Mouse (Mus musculus): ENCODE data around the gene Tceanc2. TPM values are rescaled to one million over a fixed set of nuclear protein-coding genes. Genes with fewer than 3 reads are reported as not detected.

Tceanc2 gene
- polyA plus RNA-seq (2014; fragmentation: Nextera tagmentation; extraction: Ambion mirVana): 15.0 and 18.7 TPM in 2 replicates

- no peaks in the 10 kb centered on the region for H3K9me3 ChIP-seq (ENCODE audit: control insufficient read depth, low read length)
- H3K27me3 ChIP-seq (ENCODE audit: control insufficient read depth, insufficient read depth, low read length): no peaks in the 10 kb centered on the region
- peaks cover 10% of the 10 kb centered on the region for H3K36me3 ChIP-seq (ENCODE audit: control insufficient read depth, insufficient read depth, low read length)
- peak; percentile 29 for ATAC-seq (ENCODE audit: low FRiP score, low TSS enrichment)
- peak within 1 kb of the TSS; percentile 91 for H3K9ac ChIP-seq (replicated peaks; ENCODE audit: low read length)
- H3K4me1 ChIP-seq (ENCODE audit: control insufficient read depth, insufficient read depth, low read length): peaks cover 17% of the 10 kb centered on the region
- WGBS: under 1% methylated on average over 47 of the region's 47 CpGs
- peak; percentile 62 for DNase-seq
- peak within 1 kb of the TSS; percentile 98 for H3K4me3 ChIP-seq (replicated peaks; ENCODE audit: low read depth, low read length)
- peak within 1 kb of the TSS; percentile 96 for H3K27ac ChIP-seq (replicated peaks; ENCODE audit: low read depth, low read length)
- peak within 1 kb of the TSS; percentile 83 for H3K4me2 ChIP-seq (ENCODE audit: low read length)
Measured at GRCm38 (mm10) chr4:107178830-107179490, at the start of gene Tceanc2. Gene Tceanc2 (minus strand): TSS chr4:107179116.

GRCm38 (mm10) chr4:107226313-107226712 is 47.4 kb upstream of the Tceanc2 start:
- H3K27ac ChIP-seq (replicated peaks; ENCODE audit: low read depth, low read length): no peak overlapping the region
- WGBS: 92% methylated on average over 2 of the region's 2 CpGs
- H3K36me3 ChIP-seq (ENCODE audit: control insufficient read depth, insufficient read depth, low read length): peaks cover 5% of the 10 kb centered on the region
- no peaks in the 10 kb centered on the region for H3K9me3 ChIP-seq (ENCODE audit: control insufficient read depth, low read length)
- H3K4me1 ChIP-seq (ENCODE audit: control insufficient read depth, insufficient read depth, low read length): no peaks in the 10 kb centered on the region
- no peak overlapping the region for H3K4me2 ChIP-seq (ENCODE audit: low read length)
- ATAC-seq (ENCODE audit: low FRiP score, low TSS enrichment) (no peak), DNase-seq (no peak)
- no peaks in the 10 kb centered on the region for H3K27me3 ChIP-seq (ENCODE audit: control insufficient read depth, insufficient read depth, low read length)
- no peak overlapping the region for H3K4me3 ChIP-seq (replicated peaks; ENCODE audit: low read depth, low read length)
- no peak overlapping the region for H3K9ac ChIP-seq (replicated peaks; ENCODE audit: low read length)

- H3K4me2 ChIP-seq (ENCODE audit: low read length): no peak overlapping the region
- ATAC-seq (ENCODE audit: low FRiP score, low TSS enrichment) (no peak), DNase-seq (no peak)
- no peak overlapping the region for H3K27ac ChIP-seq (replicated peaks; ENCODE audit: low read depth, low read length)
- no peak overlapping the region for H3K4me3 ChIP-seq (replicated peaks; ENCODE audit: low read depth, low read length)
- no peaks in the 10 kb centered on the region for H3K36me3 ChIP-seq (ENCODE audit: control insufficient read depth, insufficient read depth, low read length)
- H3K27me3 ChIP-seq (ENCODE audit: control insufficient read depth, insufficient read depth, low read length): no peaks in the 10 kb centered on the region
- H3K9me3 ChIP-seq (ENCODE audit: control insufficient read depth, low read length): no peaks in the 10 kb centered on the region
- no peak overlapping the region for H3K9ac ChIP-seq (replicated peaks; ENCODE audit: low read length)
- H3K4me1 ChIP-seq (ENCODE audit: control insufficient read depth, insufficient read depth, low read length): no peaks in the 10 kb centered on the region
- WGBS: 86% methylated on average over 11 of the region's 11 CpGs
Measured at GRCm38 (mm10) chr4:107223225-107224204, 44.6 kb upstream of the Tceanc2 start.

- DNase-seq (no peak), ATAC-seq (ENCODE audit: low FRiP score, low TSS enrichment) (no peak)
- 91% methylated on average over 5 of the region's 5 CpGs for WGBS
- H3K27me3 ChIP-seq (ENCODE audit: control insufficient read depth, insufficient read depth, low read length): no peaks in the 10 kb centered on the region
- H3K27ac ChIP-seq (replicated peaks; ENCODE audit: low read depth, low read length): no peak overlapping the region
- no peaks in the 10 kb centered on the region for H3K4me1 ChIP-seq (ENCODE audit: control insufficient read depth, insufficient read depth, low read length)
- H3K9me3 ChIP-seq (ENCODE audit: control insufficient read depth, low read length): no peaks in the 10 kb centered on the region
- no peak overlapping the region for H3K4me2 ChIP-seq (ENCODE audit: low read length)
- H3K9ac ChIP-seq (replicated peaks; ENCODE audit: low read length): no peak overlapping the region
- no peak overlapping the region for H3K4me3 ChIP-seq (replicated peaks; ENCODE audit: low read depth, low read length)
- H3K36me3 ChIP-seq (ENCODE audit: control insufficient read depth, insufficient read depth, low read length): no peaks in the 10 kb centered on the region
Measured at GRCm38 (mm10) chr4:107221524-107221923, 42.6 kb upstream of the Tceanc2 start.

GRCm38 (mm10) chr4:107217574-107217973 is 38.7 kb upstream of the Tceanc2 start:
- no peaks in the 10 kb centered on the region for H3K9me3 ChIP-seq (ENCODE audit: control insufficient read depth, low read length)

GRCm38 (mm10) chr4:107213279-107214011 is 34.5 kb upstream of the Tceanc2 start:
- no peaks in the 10 kb centered on the region for H3K9me3 ChIP-seq (ENCODE audit: control insufficient read depth, low read length)
- no peak overlapping the region for H3K4me3 ChIP-seq (replicated peaks; ENCODE audit: low read depth, low read length)
- H3K27ac ChIP-seq (replicated peaks; ENCODE audit: low read depth, low read length): no peak overlapping the region
- H3K36me3 ChIP-seq (ENCODE audit: control insufficient read depth, insufficient read depth, low read length): peaks cover 8% of the 10 kb centered on the region; the same call in 1 of the 2 replicates
- no peaks in the 10 kb centered on the region for H3K27me3 ChIP-seq (ENCODE audit: control insufficient read depth, insufficient read depth, low read length)
- no peaks in the 10 kb centered on the region for H3K4me1 ChIP-seq (ENCODE audit: control insufficient read depth, insufficient read depth, low read length)
- ATAC-seq (ENCODE audit: low FRiP score, low TSS enrichment): no peak
- WGBS: 85% methylated on average over 12 of the region's 12 CpGs
- no peak for DNase-seq
- H3K4me2 ChIP-seq (ENCODE audit: low read length): no peak overlapping the region
- no peak overlapping the region for H3K9ac ChIP-seq (replicated peaks; ENCODE audit: low read length)

More at GRCm38 (mm10) chr4:107217574-107217973, 38.7 kb upstream of the Tceanc2 start:
- Histone ChIP-seq H3K4me3 (replicated peaks; ENCODE audit: low read depth, low read length) (no peak overlapping the region), H3K36me3 (ENCODE audit: control insufficient read depth, insufficient read depth, low read length) (no peaks in the 10 kb centered on the region), H3K4me2 (ENCODE audit: low read length) (no peak overlapping the region), H3K9ac (replicated peaks; ENCODE audit: low read length) (no peak overlapping the region), H3K27me3 (ENCODE audit: control insufficient read depth, insufficient read depth, low read length) (no peaks in the 10 kb centered on the region), H3K27ac (replicated peaks; ENCODE audit: low read depth, low read length) (no peak overlapping the region), H3K4me1 (ENCODE audit: control insufficient read depth, insufficient read depth, low read length) (no peaks in the 10 kb centered on the region)
- ATAC-seq (ENCODE audit: low FRiP score, low TSS enrichment): no peak
- WGBS: 88% methylated on average over 9 of the region's 9 CpGs
- no peak for DNase-seq

- Histone ChIP-seq H3K9ac (replicated peaks; ENCODE audit: low read length) (no peak overlapping the region), H3K4me3 (replicated peaks; ENCODE audit: low read depth, low read length) (no peak overlapping the region), H3K4me1 (ENCODE audit: control insufficient read depth, insufficient read depth, low read length) (no peaks in the 10 kb centered on the region), H3K36me3 (ENCODE audit: control insufficient read depth, insufficient read depth, low read length) (peaks cover 15% of the 10 kb centered on the region), H3K27ac (replicated peaks; ENCODE audit: low read depth, low read length) (no peak overlapping the region), H3K9me3 (ENCODE audit: control insufficient read depth, low read length) (no peaks in the 10 kb centered on the region), H3K4me2 (ENCODE audit: low read length) (no peak overlapping the region), H3K27me3 (ENCODE audit: control insufficient read depth, insufficient read depth, low read length) (no peaks in the 10 kb centered on the region)
- 85% methylated on average over 5 of the region's 5 CpGs for WGBS
- DNase-seq: no peak
- ATAC-seq (ENCODE audit: low FRiP score, low TSS enrichment): no peak
Measured at GRCm38 (mm10) chr4:107211936-107212335, 33.0 kb upstream of the Tceanc2 start.

- Histone ChIP-seq H3K4me1 (ENCODE audit: control insufficient read depth, insufficient read depth, low read length) (no peaks in the 10 kb centered on the region), H3K4me2 (ENCODE audit: low read length) (no peak overlapping the region), H3K36me3 (ENCODE audit: control insufficient read depth, insufficient read depth, low read length) (peaks cover 18% of the 10 kb centered on the region), H3K27ac (replicated peaks; ENCODE audit: low read depth, low read length) (no peak overlapping the region), H3K9me3 (ENCODE audit: control insufficient read depth, low read length) (no peaks in the 10 kb centered on the region), H3K4me3 (replicated peaks; ENCODE audit: low read depth, low read length) (no peak overlapping the region), H3K27me3 (ENCODE audit: control insufficient read depth, insufficient read depth, low read length) (no peaks in the 10 kb centered on the region), H3K9ac (replicated peaks; ENCODE audit: low read length) (no peak overlapping the region)
- ATAC-seq (ENCODE audit: low FRiP score, low TSS enrichment): no peak
- WGBS: 83% methylated on average over 4 of the region's 4 CpGs
- DNase-seq: no peak
Measured at GRCm38 (mm10) chr4:107211465-107211864, 32.5 kb upstream of the Tceanc2 start.
